ENCODE assay signal across 11 mouse cellular contexts in the genomic region with DNA sequence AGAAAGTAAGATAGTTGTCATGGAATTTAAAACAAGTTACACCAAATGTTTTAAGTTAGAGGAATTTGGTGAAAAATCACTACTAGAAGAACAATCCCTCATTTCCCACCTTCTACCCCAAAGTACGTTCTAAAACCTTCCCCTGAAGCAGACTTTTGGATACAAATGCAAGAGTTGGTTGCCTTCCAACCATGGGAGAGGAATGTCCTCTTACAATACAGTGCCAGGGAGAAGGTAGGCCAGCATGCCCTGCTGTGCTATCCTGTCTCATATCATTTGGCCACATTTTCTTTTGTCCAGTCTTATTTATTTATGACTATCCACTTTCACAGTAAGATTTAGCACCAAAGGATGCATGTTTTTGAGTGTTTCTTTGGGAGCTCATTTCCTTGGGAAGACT.
"Had no signal": no experiment of that assay in that cellular context is flagged by ENCODE, and none has a peak within 500 bp of the region (broad histone marks: within the 10 kb centered on the region; RNA-seq: fewer than 3 reads in every experiment).

No protein-coding gene starts in this region.

- DNase-seq: gastrocnemius, postnatal 10 days; gastrocnemius, postnatal 25 days; heart, adult 18-20 months; heart, postnatal 10 days; heart, postnatal 4 days; kidney, adult 18-20 months; kidney, adult 8-10 months; kidney, postnatal 10 days; kidney, postnatal 36 days; liver; lung, adult 2 months had no signal
